Mouse (Mus musculus) neural tube, embryonic 15.5 days (tissue): ENCODE data around the gene Gabbr2. TPM values are rescaled to one million over a fixed set of nuclear protein-coding genes. Genes with fewer than 3 reads are reported as not detected.
A peak's percentile ranks its signal among the peaks of the same experiment; 100 is the strongest.

Source experiments
- ATAC-seq: fragments of 200-750 bp; cut with Nextera tagmentation; 2 replicates; pipeline ENCODE4 v1.8.0; 2017; ENCODE audit warnings: mild to moderate bottlenecking, moderate TSS enrichment, moderate library complexity; ENCODE audit not compliant: low FRiP score
- H3K27ac ChIP-seq: fragments of 300-500 bp; sonication (generic); replicated peaks from 2 replicates; pipeline ENCODE4 v1.5.1; 2015; ENCODE audit warnings: mild to moderate bottlenecking, inconsistent platforms
- H3K27me3 ChIP-seq: fragments of 300-500 bp; sonication (generic); replicated peaks from 2 replicates; pipeline ENCODE4 v1.6.1; 2015; ENCODE audit warnings: inconsistent platforms
- H3K36me3 ChIP-seq: fragments of 300-500 bp; sonication (generic); 2 replicates; pipeline ENCODE4 v1.6.1; 2015; ENCODE audit warnings: inconsistent platforms
- H3K4me1 ChIP-seq: fragments of 300-500 bp; sonication (generic); 2 replicates; pipeline ENCODE4 v1.6.1; 2015; ENCODE audit warnings: inconsistent platforms
- H3K4me2 ChIP-seq: fragments of 300-500 bp; sonication (generic); 2 replicates; pipeline ENCODE4 v1.6.1; 2015; ENCODE audit warnings: inconsistent platforms, mild to moderate bottlenecking, moderate library complexity
- H3K4me3 ChIP-seq: fragments of 300-500 bp; sonication (generic); replicated peaks from 2 replicates; pipeline ENCODE4 v1.5.1; 2015; ENCODE audit warnings: mild to moderate bottlenecking, inconsistent platforms
- H3K9ac ChIP-seq: fragments of 300-500 bp; sonication (generic); replicated peaks from 2 replicates; pipeline ENCODE4 v1.6.1; 2015; ENCODE audit warnings: mild to moderate bottlenecking, inconsistent platforms
- H3K9me3 ChIP-seq: fragments of 300-500 bp; sonication (generic); replicated peaks from 2 replicates; pipeline ENCODE4 v1.6.1; 2016; ENCODE audit warnings: inconsistent platforms
- WGBS: fragments of 180-500 bp; shearing (Covaris S2); methylation state at CpG from one replicate; pipeline ENCODE4 v1.1.7; 2015; ENCODE audit warnings: mixed read lengths; 5-methylcytosine and 5-hydroxymethylcytosine counted together
- polyA plus RNA-seq: library from polyadenylated mRNA; unstranded; fragments of >200 nt; fragmentation: Nextera tagmentation; extraction: Ambion mirVana; gene quantifications from 2 replicates; pipeline ENCODE4 v1.2.1, GENCODE M21; 2015

Gabbr2 gene
- polyA plus RNA-seq, result 9.2 and 12.5 TPM in 2 replicates

DNA sequence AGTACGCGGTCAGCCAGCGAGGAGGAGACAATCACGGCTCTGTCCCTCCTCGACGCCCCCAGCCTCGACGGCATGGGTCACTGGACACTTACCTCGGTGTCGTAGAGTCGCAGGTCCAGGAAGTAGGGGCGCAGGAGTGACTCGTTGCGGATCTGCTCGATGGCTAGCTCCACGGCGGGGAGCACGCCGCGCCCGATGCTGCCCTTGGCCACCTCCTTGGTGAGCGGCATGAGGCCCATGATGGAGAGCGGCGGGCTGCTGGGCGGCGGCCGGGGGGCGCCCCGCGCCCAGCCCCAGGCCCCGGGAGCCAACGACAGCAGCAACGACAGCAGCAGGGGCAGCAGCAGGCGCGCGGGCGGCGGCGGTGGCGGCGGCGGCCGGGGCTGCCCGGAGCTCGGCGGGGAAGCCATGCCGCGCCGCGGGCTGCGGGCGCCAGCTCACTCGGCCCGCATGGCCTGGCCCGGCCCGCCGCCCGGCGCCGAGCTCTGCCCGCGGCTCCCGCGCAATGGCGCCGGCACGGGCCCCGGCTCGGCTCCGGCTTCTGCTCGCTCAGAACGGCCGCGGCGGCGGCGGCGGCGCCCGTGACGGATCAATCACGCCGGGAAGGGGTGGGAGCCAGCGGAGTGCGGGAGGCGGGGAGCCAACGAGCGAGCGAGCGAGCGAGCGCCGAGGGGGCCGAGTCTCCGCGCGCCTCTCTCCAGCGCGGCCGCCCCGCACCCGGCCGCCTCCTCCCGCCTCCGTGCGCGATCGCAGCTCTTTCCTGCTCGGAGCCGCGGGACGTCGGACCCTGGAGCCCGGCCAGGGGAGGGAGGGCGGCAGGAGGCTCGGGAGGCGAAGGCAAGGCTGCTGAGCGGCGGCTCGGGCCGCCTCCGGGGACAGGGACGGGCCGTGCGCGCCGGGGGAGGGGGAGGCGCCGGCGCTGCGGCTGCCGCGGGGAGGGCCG is at the start of gene Gabbr2:
TSS of gene Gabbr2 (minus strand) at position 858 of the 943 bp plus-strand sequence.
- Histone ChIP-seq H3K4me3 (peak within 1 kb of the TSS; percentile 71), H3K27ac (peak within 1 kb of the TSS; percentile 90), H3K9me3 (no peaks in the 10 kb centered on the region), H3K9ac (peak within 1 kb of the TSS; percentile 89), H3K27me3 (peaks cover 33% of the 10 kb centered on the region), H3K36me3 (no peaks in the 10 kb centered on the region), H3K4me2 (peak within 1 kb of the TSS; percentile 82), H3K4me1 (peaks cover 60% of the 10 kb centered on the region)
- peak; percentile 78 for ATAC-seq
- WGBS, result under 1% methylated on average over 80 of the region's 134 CpGs

DNA sequence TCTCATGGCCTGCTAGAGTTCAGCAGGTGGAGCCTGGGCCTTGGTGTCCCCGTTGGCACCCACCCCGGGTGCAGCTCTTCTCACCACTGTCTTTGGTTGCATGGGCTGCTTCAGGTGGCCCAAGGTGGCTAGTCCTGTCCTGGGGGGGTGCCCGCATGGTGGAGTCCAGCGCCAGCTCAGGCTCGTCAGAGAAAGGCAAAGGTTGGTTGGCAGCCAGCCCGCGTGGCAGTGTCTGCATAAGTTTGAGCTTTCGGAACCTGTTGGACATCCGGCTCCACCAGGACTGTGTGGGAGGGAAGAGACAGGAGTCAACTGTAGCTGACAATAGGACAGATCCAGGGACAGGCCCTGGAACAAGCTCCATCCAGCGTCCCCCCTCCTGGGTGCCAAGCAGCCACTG is 47.9 kb upstream of the Gabbr2 start:
- Histone ChIP-seq H3K4me3 (no peak overlapping the region), H3K36me3 (peaks cover 38% of the 10 kb centered on the region), H3K4me2 (no peak overlapping the region), H3K4me1 (peaks cover 11% of the 10 kb centered on the region), H3K27ac (no peak overlapping the region), H3K27me3 (no peaks in the 10 kb centered on the region), H3K9ac (no peak overlapping the region), H3K9me3 (no peaks in the 10 kb centered on the region)
- ATAC-seq, result no peak
- 89% methylated on average over 10 of the region's 10 CpGs for WGBS

- no peak overlapping the region for H3K4me2 ChIP-seq
- H3K9ac ChIP-seq, result no peak overlapping the region
- 20% methylated on average over 5 of the region's 5 CpGs for WGBS
- peaks cover 39% of the 10 kb centered on the region for H3K36me3 ChIP-seq
- H3K27ac ChIP-seq, result no peak overlapping the region
- H3K4me3 ChIP-seq, result no peak overlapping the region
- peak; percentile 72 for ATAC-seq
- peaks cover 11% of the 10 kb centered on the region for H3K4me1 ChIP-seq
- H3K9me3 ChIP-seq, result no peaks in the 10 kb centered on the region
- H3K27me3 ChIP-seq, result no peaks in the 10 kb centered on the region
Observed at GRCm38 (mm10) chr4:47037321-47037657, 45.6 kb upstream of the Gabbr2 start.

GRCm38 (mm10) chr4:47036486-47037320 is 45.0 kb upstream of the Gabbr2 start:
- H3K27ac ChIP-seq, result peak overlapping the region; percentile 11
- ATAC-seq, result peak; percentile 75
- no peaks in the 10 kb centered on the region for H3K27me3 ChIP-seq
- 33% methylated on average over 13 of the region's 13 CpGs for WGBS
- peaks cover 37% of the 10 kb centered on the region for H3K36me3 ChIP-seq
- peaks cover 11% of the 10 kb centered on the region for H3K4me1 ChIP-seq
- H3K4me3 ChIP-seq, result no peak overlapping the region
- H3K4me2 ChIP-seq, result no peak overlapping the region
- no peak overlapping the region for H3K9ac ChIP-seq
- no peaks in the 10 kb centered on the region for H3K9me3 ChIP-seq

- peaks cover 31% of the 10 kb centered on the region for H3K36me3 ChIP-seq
- H3K4me2 ChIP-seq, result no peak overlapping the region
- no peaks in the 10 kb centered on the region for H3K27me3 ChIP-seq
- no peak for ATAC-seq
- H3K4me1 ChIP-seq, result peaks cover 11% of the 10 kb centered on the region
- 80% methylated on average over 14 of the region's 14 CpGs for WGBS
- H3K4me3 ChIP-seq, result no peak overlapping the region
- H3K9ac ChIP-seq, result no peak overlapping the region
- no peaks in the 10 kb centered on the region for H3K9me3 ChIP-seq
- no peak overlapping the region for H3K27ac ChIP-seq
Observed at GRCm38 (mm10) chr4:47035536-47035935, 43.9 kb upstream of the Gabbr2 start.

DNA sequence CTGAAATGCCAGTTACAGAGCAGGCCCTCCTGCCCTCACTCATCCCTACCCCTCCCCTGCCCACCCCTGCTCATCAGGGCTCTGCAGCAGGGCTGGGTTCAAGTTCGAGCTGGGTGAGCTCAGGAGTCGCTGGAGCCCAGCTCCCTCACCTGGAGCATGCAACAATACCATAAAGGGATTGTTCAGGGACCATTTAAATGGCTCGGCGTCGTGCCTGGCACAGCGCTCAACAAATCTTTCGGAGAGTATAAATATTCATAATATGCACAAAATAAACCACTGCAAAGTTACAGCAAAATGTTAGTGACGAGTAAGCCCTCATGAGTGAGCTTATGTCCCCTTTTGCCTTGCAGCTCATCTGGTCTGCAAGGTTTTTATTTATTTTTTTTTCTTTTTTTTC is 40.5 kb upstream of the Gabbr2 start:
- 84% methylated on average over 8 of the region's 8 CpGs for WGBS

GRCm38 (mm10) chr4:47028791-47029190 is 37.1 kb upstream of the Gabbr2 start:
- Histone ChIP-seq H3K9me3 (no peaks in the 10 kb centered on the region), H3K27ac (no peak overlapping the region), H3K36me3 (peaks cover 28% of the 10 kb centered on the region), H3K27me3 (no peaks in the 10 kb centered on the region), H3K4me2 (no peak overlapping the region), H3K4me3 (no peak overlapping the region), H3K9ac (no peak overlapping the region), H3K4me1 (no peaks in the 10 kb centered on the region)
- 81% methylated on average over 5 of the region's 5 CpGs for WGBS
- ATAC-seq, result no peak

More for the DNA sequence above, 40.5 kb upstream of the Gabbr2 start:
- H3K4me1 ChIP-seq, result peaks cover 11% of the 10 kb centered on the region
- peaks cover 9% of the 10 kb centered on the region; the same call in 1 of the 2 replicates for H3K36me3 ChIP-seq
- no peak overlapping the region for H3K9ac ChIP-seq
- H3K27me3 ChIP-seq, result no peaks in the 10 kb centered on the region
- no peak overlapping the region for H3K27ac ChIP-seq
- no peak overlapping the region for H3K4me3 ChIP-seq
- no peak for ATAC-seq
- H3K9me3 ChIP-seq, result no peaks in the 10 kb centered on the region
- H3K4me2 ChIP-seq, result no peak overlapping the region

DNA sequence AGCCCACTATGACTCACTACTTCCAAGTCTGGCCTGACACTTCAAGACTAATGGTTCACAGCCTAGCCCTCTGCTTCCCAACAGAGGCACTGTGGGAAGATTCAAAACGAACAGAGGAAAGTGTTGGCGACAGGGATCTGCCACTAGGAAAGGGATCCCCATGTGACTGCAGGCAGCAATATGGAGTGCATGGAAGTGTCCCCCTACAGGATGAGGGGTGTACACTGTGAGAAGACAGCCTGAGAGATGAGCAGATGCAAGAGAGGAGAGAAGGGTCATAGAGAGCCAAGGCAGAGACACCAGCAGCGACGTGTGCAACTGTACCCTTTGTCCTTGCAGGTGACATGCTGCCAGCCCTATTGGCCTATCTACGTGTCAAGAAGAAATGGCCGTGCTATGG is 32.3 kb upstream of the Gabbr2 start:
- 82% methylated on average over 6 of the region's 6 CpGs for WGBS
- Histone ChIP-seq H3K4me1 (no peaks in the 10 kb centered on the region), H3K9me3 (no peaks in the 10 kb centered on the region), H3K27me3 (no peaks in the 10 kb centered on the region), H3K4me3 (no peak overlapping the region), H3K4me2 (no peak overlapping the region), H3K27ac (no peak overlapping the region), H3K9ac (no peak overlapping the region), H3K36me3 (peaks cover 25% of the 10 kb centered on the region)
- ATAC-seq, result no peak

GRCm38 (mm10) chr4:47022804-47023603 is 31.3 kb upstream of the Gabbr2 start:
- Histone ChIP-seq H3K4me2 (no peak overlapping the region), H3K27me3 (no peaks in the 10 kb centered on the region), H3K9ac (no peak overlapping the region), H3K4me3 (no peak overlapping the region), H3K36me3 (peaks cover 27% of the 10 kb centered on the region), H3K9me3 (no peaks in the 10 kb centered on the region), H3K4me1 (no peaks in the 10 kb centered on the region), H3K27ac (no peak overlapping the region)
- no peak for ATAC-seq
- 82% methylated on average over 10 of the region's 10 CpGs for WGBS

DNA sequence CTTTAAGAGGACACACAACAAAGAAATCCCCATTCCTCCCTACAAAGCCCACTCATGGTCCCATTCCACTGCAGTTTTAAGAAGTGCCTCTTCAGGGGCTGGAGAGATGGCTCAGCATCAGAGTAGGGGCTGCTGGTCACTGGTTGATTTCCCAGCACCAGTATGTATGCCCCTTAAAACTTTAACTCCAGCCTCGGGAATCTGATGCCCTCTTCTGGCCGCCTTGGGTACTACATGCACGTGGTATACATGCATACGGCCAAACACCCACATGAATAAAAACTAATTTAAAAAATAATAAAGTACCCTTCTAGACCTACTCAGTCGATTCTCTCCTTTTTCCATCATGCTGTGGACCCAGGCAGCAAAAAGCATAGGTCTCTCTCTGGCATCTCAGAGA is 28.9 kb upstream of the Gabbr2 start:
- Histone ChIP-seq H3K9me3 (no peaks in the 10 kb centered on the region), H3K36me3 (peaks cover 34% of the 10 kb centered on the region), H3K4me2 (no peak overlapping the region), H3K9ac (no peak overlapping the region), H3K27me3 (no peaks in the 10 kb centered on the region), H3K4me3 (no peak overlapping the region), H3K27ac (no peak overlapping the region), H3K4me1 (no peaks in the 10 kb centered on the region)
- WGBS, result 13% methylated on average over 5 of the region's 5 CpGs
- ATAC-seq, result no peak

- no peak overlapping the region for H3K9ac ChIP-seq
- H3K36me3 ChIP-seq, result peaks cover 24% of the 10 kb centered on the region
- 43% methylated on average over 3 of the region's 3 CpGs for WGBS
- no peaks in the 10 kb centered on the region for H3K27me3 ChIP-seq
- no peaks in the 10 kb centered on the region for H3K9me3 ChIP-seq
- no peak overlapping the region for H3K27ac ChIP-seq
- H3K4me2 ChIP-seq, result no peak overlapping the region
- ATAC-seq, result no peak
- peaks cover 25% of the 10 kb centered on the region for H3K4me1 ChIP-seq
- H3K4me3 ChIP-seq, result no peak overlapping the region
Observed at GRCm38 (mm10) chr4:47015156-47015555, 23.5 kb upstream of the Gabbr2 start.
